Mouse (Mus musculus) layer of hippocampus, adult 2 months (tissue): ENCODE results near the gene Dad1. TPM values are rescaled to one million over a fixed set of nuclear protein-coding genes. Genes with fewer than 3 reads are reported as not detected.
"Not testable (repeated sequence)": the region's sequence is repeated elsewhere in the genome, so short reads cannot be mapped to it uniquely, and the experiment has no call there.

ENCODE experiments used
- DNase-seq, 2 experiments: peaks; one replicate each; pipeline ENCODE4 v3.0.0; 2022; ENCODE audit warnings: low spot score in 2 of 2
- H3K27ac ChIP-seq: fragments of 200-600 bp; 2 replicates; pipeline ENCODE4 v1.8.1; 2022
- H3K4me3 ChIP-seq: fragments of 200-600 bp; 2 replicates; pipeline ENCODE4 v1.8.1; 2022; ENCODE audit warnings: mild to moderate bottlenecking
- CTCF ChIP-seq: fragments of 200-600 bp; conservative IDR thresholded peaks from 2 replicates; pipeline ENCODE4 v1.8.1; 2022; ENCODE audit warnings: antibody characterized with exemption, mild to moderate bottlenecking, moderate library complexity
- total RNA-seq, 2 experiments: library from RNA; stranded (reverse); gene quantifications; 2 replicates each; pipeline ENCODE4 v1.2.3; 2021

The Dad1 gene
- total RNA-seq, 2 experiments from 2014 or later = 119 to 121 TPM

DNA sequence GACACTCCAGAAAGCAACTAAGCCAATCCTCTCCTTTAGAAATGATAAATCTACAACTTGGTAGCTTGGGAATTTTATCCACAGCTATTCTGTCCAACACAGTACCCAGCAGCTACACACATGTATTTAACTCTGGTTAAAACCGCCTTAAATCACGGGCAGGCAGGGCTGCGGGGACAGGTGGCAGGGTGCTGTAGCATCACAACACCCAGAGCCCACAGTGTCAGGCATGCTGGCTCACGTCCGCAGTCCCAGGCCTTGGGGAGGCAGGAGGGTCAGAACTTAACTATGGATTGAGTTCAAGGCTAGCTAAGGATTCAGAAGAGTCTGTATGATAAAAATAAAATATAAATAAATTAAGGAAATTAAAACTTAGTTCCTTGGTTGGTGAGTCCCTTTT, 17.0 kb downstream of the Dad1 start:
- DNase-seq = no peak
- no peak overlapping the region for H3K27ac ChIP-seq
- no peak overlapping the region for H3K4me3 ChIP-seq
- TF ChIP-seq CTCF = no peak

DNA sequence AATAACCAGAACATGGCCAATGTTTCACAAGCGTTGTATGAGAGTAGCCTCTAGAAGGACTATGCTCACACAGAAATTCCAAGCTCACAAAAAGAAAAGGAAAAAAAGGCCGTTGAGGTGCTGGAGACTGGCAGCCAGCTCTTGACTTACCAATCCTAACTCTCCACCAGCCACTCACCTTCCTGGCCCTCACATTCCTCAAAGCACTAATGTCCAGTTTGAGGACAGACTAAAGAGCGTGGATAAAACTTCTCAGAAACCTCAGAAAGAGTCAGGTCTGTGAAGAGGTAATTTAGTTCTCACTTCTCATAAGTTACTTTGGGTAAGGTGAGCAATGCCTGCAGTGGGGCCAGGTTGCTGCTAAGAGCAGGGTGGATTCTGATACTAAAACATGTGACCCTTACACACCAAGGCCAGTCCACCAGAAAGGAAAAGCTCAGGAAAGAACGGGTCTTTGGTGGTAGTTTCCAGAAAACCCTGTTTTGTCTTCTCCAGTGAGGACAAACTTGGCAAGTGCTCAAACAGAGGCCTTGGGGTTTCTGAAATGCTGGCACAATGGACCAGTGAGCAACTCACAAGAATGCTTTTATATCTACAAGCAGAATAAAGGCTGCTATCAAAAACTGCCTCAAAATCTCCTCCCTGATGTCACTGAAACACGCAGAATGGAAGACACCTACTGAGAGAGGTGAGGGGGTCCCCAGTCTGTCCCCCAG, 17.9 kb downstream of the Dad1 start:
- no peak for TF ChIP-seq CTCF
- Histone ChIP-seq H3K27ac (no peak overlapping the region), H3K4me3 (no peak overlapping the region)
- DNase-seq = no peak

GRCm38 (mm10) chr14:54234231-54235040, 19.5 kb downstream of the Dad1 start:
- H3K4me3 ChIP-seq = no peak overlapping the region
- H3K27ac ChIP-seq = no peak overlapping the region
- no peak for DNase-seq
- TF ChIP-seq CTCF = no peak

DNA sequence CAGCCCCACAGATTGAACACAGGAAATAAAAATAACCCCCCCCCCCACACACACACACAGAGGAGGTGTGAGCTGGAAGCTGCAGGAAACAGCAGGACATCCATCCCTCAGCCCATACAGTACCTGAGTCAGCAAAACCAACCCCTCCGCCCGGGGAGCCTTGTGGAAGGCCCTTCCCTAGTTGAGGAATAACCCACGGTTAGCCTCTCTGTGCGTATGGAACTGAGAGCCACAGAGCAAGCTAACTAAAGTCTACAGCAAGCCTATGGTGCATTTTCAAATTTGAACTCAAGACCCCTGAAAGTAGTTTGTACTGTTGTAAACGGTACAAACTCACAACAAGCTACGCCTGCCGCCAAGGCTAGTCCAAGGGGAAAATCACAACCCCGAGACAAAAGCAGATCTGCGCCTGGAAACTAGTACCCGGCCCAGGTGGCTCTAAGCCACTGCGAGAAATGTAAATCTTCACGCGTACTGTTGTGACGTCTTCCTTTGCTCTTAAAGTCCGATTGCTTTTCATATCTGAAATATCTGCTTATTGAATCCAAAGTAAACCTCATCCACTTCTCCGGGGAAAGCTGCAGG, 20.3 kb downstream of the Dad1 start:
- 0 out of 2 replicates have a peak overlapping the region, but pooled peaks have one; percentile 8 for H3K4me3 ChIP-seq
- H3K27ac ChIP-seq = peak overlapping the region; percentile 20; the same call in 1 of the 2 replicates
- DNase-seq = peak in 1 of 2 experiments; percentile 18
- no peak for TF ChIP-seq CTCF

- Histone ChIP-seq H3K4me3 (no peak overlapping the region), H3K27ac (peak overlapping the region; percentile 20)
- TF ChIP-seq CTCF = no peak
- DNase-seq = no peak
Measured at GRCm38 (mm10) chr14:54232811-54233558, 20.9 kb downstream of the Dad1 start.

DNA sequence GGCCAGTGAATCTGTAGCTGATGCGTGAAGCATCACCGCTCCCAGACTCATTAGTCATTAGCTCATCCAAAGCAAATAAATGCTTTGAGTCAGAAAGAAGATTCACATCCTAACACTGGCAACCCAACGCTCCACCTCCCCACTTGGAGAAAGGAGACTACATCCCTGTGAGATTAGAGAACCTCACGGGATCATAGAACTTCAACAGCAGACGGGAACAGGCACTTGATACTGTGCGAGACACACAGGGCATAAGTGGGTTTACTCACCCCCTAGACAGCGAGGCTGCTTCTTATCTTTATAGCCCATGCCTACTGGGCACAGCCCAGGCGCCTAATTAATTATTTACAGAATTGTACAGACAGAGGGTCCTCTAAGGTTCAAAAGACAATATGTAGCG, 21.8 kb downstream of the Dad1 start:
- Histone ChIP-seq H3K27ac (peak overlapping the region; percentile 20; the same call in 1 of the 2 replicates), H3K4me3 (no peak overlapping the region)
- TF ChIP-seq CTCF = no peak
- no peak for DNase-seq

DNA sequence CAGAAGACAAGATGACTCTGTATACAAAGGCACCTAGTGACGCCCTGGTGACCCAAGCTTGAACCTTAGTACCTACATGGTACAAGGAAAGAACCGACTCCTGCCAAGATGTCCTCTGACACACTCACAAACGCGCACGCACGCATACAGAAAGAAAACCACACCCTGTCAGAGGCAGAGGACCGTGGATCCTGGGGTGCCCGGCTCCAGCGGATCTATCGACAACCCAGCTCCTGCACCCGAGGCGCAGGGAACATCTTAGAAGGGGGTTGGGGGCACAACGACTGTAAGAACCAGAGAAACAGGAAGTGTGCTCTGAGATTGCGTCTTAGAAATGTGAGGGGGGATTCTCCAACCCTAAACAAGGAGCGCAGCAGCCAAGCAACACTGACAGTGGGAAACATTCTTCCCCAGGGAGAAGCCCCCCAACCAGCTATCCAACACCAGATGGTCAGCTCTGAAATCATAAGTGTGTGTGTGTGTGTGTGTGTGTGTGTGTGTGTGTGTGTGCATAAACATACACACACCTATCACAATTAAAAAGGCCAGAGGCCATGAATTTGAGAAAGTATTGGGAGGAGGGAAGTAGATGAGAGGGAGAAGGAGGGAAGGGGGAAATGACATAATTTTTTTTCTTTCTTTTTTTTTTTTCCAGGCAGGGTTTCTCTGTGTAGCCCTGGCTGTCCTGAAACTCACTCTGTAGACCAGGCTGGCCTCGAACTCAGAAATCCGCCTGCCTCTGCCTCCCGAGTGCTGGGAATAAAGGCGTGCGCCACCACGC, 22.5 kb downstream of the Dad1 start:
- TF ChIP-seq CTCF = no peak
- H3K27ac ChIP-seq = no peak overlapping the region
- DNase-seq = no peak
- no peak overlapping the region for H3K4me3 ChIP-seq

DNA sequence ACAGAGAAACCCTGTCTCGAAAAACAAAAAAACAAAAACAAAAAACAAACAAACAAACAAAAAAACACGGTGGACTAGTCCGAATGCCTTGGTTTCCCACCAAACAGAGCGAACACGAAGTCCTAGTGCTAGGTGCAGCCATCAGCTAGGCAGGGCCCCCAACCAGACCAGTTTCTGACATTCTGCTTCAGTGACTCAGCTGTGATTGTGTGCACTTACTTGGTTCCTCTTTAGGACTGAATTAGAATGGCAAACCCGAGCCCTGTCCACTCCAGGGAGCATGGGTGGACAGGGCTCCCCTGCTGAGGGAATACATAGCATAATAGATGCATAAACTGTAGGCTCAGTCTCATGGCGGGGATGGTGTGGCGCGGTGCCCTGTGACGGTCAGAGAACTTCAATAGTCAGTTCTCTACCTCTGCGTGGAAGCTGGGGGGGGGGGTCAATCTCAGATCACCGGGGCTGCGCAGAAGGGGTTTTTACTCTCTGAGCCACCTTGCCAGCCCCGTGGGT, 23.2 kb downstream of the Dad1 start:
- no peak for DNase-seq
- TF ChIP-seq CTCF = no peak
- Histone ChIP-seq H3K27ac (0 out of 2 replicates have a peak overlapping the region, but pooled peaks have one; percentile 7), H3K4me3 (no peak overlapping the region)

GRCm38 (mm10) chr14:54229849-54230248, 24.1 kb downstream of the Dad1 start:
- H3K27ac ChIP-seq, H3K4me3 ChIP-seq, DNase-seq: not testable (repeated sequence)

DNA sequence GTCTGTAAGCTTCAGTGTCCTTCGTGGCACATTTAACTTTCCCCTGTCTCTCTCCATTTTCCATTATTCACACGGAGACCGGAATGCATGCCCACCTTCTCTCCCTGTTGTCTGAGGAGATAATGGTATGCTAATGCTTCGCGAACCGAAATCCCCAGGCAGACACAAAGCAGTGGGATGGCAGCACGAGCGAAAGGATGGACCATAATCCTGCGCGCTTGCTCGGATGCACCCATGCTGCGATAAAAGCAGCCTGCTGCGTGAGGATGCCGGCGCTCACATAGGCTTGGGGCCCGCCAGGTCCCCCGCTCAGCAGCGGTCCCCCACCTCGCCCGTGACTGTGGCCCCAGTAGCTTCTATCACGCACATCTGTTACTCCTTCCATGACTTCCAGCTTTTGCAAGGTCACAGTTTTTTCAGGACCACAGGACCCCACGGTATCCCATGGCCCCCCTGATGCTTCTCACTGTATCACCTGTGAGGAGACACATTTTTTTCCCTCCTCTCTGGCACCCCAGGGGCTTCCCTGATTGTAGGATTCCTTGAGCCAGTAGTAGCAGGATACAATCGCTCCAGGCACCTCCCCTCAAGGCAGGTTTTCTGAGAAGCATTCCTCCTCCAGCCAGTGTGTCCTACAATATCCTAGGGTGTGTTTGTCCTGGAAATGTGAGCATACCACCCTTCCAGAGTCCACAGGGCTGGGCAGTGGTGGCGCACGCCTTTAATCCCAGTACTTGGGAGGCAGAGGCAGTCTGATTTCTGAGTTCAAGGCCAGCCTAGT, 24.8 kb downstream of the Dad1 start:
- TF ChIP-seq CTCF = no peak
- peak overlapping the region; percentile 23; the same call in 1 of the 2 replicates for H3K4me3 ChIP-seq
- peak overlapping the region; percentile 86 for H3K27ac ChIP-seq
- DNase-seq = peak in 1 of 2 experiments; percentile 12

DNA sequence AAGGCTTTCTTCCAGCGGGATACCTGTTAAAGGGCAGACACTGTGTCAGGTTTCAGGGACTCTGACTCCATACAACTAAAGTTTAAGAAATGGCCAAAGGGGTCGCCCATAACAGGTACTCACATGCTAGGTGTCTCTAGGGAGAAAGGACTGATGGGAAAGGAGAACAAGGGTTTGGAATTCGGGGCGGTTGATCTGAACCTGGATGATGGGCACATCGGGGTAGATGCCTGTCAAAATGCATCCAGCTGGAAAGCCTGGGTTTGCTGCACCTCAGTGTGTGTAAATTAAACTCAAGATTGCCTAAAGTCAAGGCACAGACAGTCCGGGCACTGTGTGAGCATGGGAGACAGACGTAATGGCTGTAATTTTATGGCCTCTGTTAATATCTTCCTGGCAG, 25.4 kb downstream of the Dad1 start:
- H3K4me3 ChIP-seq = peak overlapping the region; percentile 49
- TF ChIP-seq CTCF = no peak
- H3K27ac ChIP-seq = peak overlapping the region; percentile 86
- DNase-seq = no peak
